Mouse (Mus musculus) kidney, postnatal 36 days (tissue): ENCODE results near the gene Tbc1d25.

Source experiments
- DNase-seq, 2 experiments: peaks; one replicate each; pipeline ENCODE4 v3.0.0; 2021 to 2022; ENCODE audit warnings: mixed read lengths in 2 of 2

Gene Tbc1d25

GRCm38 (mm10) chrX:8175504-8176385, at the start of gene Tbc1d25:
Tbc1d25 (minus strand) TSS chrX:8176181.
- DNase-seq, result peak; percentile 92 to 94

- DNase-seq, result no peak
Measured at GRCm38 (mm10) chrX:8223473-8223872, 47.5 kb upstream of the Tbc1d25 start.

GRCm38 (mm10) chrX:8222678-8223421, 46.9 kb upstream of the Tbc1d25 start:
- DNase-seq, result no peak

- DNase-seq, result no peak
Measured at GRCm38 (mm10) chrX:8222296-8222677, 46.3 kb upstream of the Tbc1d25 start.

- no peak for DNase-seq
Measured at GRCm38 (mm10) chrX:8219651-8220050, 43.7 kb upstream of the Tbc1d25 start.

GRCm38 (mm10) chrX:8218114-8218513, 42.1 kb upstream of the Tbc1d25 start:
- DNase-seq, result no peak

- DNase-seq, result no peak
Measured at GRCm38 (mm10) chrX:8217383-8217782, 41.4 kb upstream of the Tbc1d25 start.

DNA sequence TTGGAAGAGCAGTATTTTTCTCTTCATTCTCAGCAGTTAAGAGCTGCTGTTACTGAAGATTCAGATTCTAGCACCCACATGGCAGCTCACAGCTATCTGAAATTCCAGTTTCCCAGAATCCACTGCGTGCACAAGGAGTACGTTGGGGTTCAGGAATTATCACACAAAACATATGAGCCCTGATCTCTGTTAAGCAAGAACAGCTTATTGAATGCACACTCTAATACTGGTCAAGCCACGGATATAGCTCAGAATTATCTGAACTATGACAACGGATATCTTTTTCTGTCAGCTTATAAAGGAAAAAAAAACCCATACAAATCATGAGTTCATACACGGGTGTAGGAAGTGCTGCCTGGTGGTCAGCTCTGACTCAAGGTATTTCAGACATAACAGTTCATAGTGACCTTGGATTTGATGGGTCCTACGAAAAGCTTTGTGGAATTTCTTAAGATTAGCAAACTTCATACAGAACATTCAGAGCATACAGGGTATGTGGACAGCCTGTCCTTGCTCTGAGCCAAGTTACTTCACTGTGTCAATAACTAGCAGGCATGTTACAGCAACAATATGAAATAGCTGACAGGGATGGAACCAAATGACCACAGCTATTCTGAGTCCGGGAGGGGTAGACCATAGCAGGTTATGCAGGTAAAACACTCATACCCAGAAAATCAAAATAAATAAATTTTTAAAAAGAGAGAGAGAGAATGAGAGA, 35.7 kb upstream of the Tbc1d25 start:
- no peak for DNase-seq

DNA sequence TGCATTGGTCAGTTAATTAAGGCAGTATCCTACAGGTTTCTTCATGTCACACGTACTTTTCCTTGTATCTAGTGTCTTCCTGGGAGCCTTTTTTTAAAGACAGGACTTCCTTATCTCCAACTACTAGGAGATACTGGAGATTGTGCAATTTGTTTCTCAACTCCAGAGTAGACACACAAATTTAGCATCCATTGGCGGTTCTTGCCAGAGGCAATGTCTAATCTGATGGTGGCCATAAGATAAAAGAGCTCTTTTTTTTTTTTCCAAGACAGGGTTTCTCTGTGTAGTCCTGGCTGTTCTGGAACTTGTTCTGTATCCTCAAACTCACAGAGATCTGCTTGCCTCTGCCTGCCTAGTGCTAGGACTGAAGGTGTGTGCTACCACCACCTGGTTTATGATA, 33.7 kb upstream of the Tbc1d25 start:
- DNase-seq, result no peak

GRCm38 (mm10) chrX:8207224-8207623, 31.2 kb upstream of the Tbc1d25 start:
- no peak for DNase-seq

DNA sequence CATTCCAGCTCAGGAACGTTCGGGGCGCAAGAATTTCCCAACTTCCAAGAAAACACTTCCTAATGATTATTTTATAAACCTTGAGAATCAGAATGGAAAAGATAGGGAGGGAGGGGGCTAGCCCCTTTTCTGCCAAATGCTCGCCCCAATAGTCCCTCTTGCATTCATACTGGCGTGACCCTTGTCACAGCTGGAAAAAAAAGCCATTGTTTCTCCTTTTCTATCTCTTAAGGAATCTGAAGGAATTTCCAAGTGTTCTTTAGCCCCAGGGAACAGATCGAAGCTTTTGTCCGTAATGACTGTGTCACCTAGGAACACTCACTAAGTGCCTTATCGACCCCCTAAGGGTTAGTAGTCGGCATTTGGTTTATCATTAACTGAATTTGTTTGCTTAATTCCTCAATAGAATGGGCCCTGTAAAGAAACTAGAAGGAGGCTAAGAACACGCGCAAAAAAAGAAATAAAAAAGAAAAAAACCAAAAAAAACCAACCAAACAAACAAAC, 30.8 kb upstream of the Tbc1d25 start:
- DNase-seq, result no peak

- DNase-seq, result peak; percentile 88 to 91
Measured at GRCm38 (mm10) chrX:8206015-8206693, 30.2 kb upstream of the Tbc1d25 start, which contains the start of gene Porcn. Porcn (minus strand) TSS chrX:8206525.

DNA sequence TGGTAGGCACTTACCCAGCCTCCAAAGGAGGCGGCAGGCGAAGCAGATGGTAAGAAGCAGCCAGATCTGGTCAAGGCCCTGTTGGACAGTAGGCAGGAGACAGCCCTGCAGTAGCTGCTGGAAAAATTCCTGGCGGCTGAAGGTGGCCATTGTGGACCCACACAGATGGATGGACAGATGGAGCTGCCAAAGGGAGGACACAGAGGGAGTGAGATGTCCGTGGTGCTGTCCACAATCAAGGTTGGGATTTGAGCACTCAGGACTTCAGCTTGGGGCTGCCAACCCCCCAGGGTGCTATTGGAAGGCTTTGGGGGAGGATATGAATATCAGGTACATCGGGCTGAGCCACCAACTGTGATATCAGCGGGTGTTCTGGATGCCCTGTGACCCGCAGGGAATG, 29.6 kb upstream of the Tbc1d25 start:
- DNase-seq, result no peak

- no peak for DNase-seq
Measured at GRCm38 (mm10) chrX:8205088-8205487, 29.1 kb upstream of the Tbc1d25 start.

GRCm38 (mm10) chrX:8204076-8204475, 28.1 kb upstream of the Tbc1d25 start:
- no peak for DNase-seq

GRCm38 (mm10) chrX:8203105-8203504, 27.1 kb upstream of the Tbc1d25 start:
- no peak for DNase-seq

DNA sequence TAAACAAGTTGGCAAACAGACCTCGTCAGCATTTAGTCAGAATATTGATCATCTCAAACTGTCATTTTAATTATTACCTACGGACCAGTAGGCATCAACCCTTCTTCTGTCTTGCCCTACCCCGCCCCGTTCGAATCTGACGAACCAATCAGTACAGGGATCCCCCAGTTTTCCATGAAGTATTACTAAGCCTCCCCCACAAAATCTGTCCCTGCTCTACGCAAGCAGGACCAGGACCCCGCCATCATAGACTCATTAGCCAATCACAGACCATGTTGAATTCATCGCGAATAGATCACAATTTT, 17.4 kb upstream of the Tbc1d25 start, which contains the start of gene Ebp:
TSS of gene Ebp (minus strand) at position 94 of the 305 bp plus-strand sequence.
- peak in 1 of 2 experiments; percentile 15 for DNase-seq

DNA sequence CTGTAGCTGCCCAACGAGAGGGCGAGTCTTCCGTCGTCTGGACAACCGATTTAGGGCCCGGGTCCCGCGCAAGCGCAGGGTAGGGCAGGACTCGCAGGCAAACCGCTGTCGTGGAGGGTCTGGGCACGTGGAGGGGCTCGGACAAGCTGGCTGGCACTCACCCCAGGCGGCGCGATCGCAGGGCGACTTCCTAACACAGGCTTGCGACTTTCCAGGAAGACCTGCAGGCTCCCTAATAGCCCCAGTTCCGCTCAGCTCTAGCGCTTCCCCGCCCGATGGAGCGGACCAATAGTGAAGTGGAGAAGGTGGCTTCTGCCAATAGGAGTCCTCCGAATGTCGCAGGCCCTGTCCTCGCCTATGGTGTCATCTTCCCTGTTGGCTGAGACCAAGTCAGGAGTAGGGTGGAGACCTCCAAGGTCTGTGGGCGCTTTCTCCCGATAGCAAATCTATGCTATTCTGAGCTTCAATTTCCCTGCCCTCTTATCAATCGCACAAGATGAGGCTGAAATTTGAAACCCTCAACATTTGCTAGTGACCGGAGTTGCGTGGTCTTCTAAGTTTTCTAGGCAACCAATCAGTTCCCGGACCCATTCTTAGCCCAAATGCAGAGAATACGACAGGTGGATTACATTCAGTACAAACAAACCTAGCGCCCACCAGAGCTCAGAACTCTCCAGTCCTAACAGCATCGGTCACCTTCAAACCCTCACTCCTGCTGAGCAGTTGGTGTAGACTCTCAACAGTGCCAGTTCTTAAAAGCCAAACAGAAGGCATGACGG, 16.8 kb upstream of the Tbc1d25 start:
- peak; percentile 83 to 86 for DNase-seq

DNA sequence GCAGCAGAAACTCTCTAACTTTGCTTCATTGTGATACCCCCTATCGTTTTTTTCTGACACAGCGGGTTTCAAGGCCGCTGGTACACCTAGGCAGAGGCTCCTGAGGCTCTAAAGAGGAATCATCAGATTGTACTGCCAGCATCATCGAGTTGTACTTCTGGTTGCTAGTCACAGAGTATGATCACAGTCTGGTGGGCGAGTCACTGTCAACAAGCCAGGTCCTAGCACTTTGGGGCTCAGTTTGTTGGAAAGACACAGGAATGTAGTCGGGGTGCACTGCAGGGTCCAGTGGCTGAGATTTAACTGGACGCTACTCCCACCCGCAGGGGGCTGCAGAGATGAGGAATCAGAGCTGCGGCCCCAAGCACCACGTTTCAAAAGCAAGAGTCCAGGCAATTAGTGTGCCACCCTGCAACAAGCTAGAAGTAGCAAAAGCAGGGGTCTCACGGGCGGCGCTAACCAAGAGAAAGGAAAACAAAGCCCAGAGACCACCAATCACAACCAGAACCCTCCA, 16.2 kb upstream of the Tbc1d25 start:
- DNase-seq, result peak in 1 of 2 experiments; percentile 7

GRCm38 (mm10) chrX:8182871-8183540, 7.0 kb upstream of the Tbc1d25 start:
- peak; percentile 27 to 30 for DNase-seq

GRCm38 (mm10) chrX:8179646-8180045, 3.7 kb upstream of the Tbc1d25 start:
- no peak for DNase-seq
